Mouse (Mus musculus) megakaryocyte-erythroid progenitor cell, adult 5-6 weeks (primary cell): ENCODE data around the gene Vsx2. TPM values are rescaled to one million over a fixed set of nuclear protein-coding genes. Genes with fewer than 3 reads are reported as not detected.

Experiments used
- ATAC-seq: replicated peaks from 2 replicates; pipeline ENCODE4 v1.8.0; 2016; ENCODE audit warnings: mild to moderate bottlenecking, inconsistent platforms; ENCODE audit not compliant: severe bottlenecking, poor library complexity, low FRiP score, low TSS enrichment
- total RNA-seq, 2 experiments: library from RNA; stranded (forward) in 1 of 2; stranded (reverse) in 1 of 2; fragments of 200-1000, 215-1000 nt in 1 of 2; fragments of >200 nt in 1 of 2; fragmentation: Nextera tagmentation in 1 of 2; gene quantifications; 2 replicates each; pipeline ENCODE4 v1.2.3; 2014 to 2017

The Vsx2 gene
- total RNA-seq, 2 experiments from 2014 or later, result not detected

GRCm38 (mm10) chr12:84625116-84625515 is 55.6 kb downstream of the Vsx2 start:
- no peak for ATAC-seq

GRCm38 (mm10) chr12:84631867-84632266 is 62.3 kb downstream of the Vsx2 start:
- no peak for ATAC-seq

- ATAC-seq, result no peak
These were observed 70.7 kb downstream of the Vsx2 start for GRCm38 (mm10) chr12:84640253-84640652.

GRCm38 (mm10) chr12:84640654-84641053 is 71.1 kb downstream of the Vsx2 start, which contains the start of gene Vrtn:
Gene Vrtn (plus strand): TSS chr12:84641019.
- no peak for ATAC-seq

Other genes with a start within 250 kb of the Vsx2 start
- gene Coq6, start 208.1 kb upstream of the Vsx2 start, total RNA-seq (2014; fragmentation: Nextera tagmentation), result 24.5 and 55.2 TPM in 2 replicates
- 24.3 and 40.0 TPM in 2 replicates for gene Coq6, start 208.1 kb upstream of the Vsx2 start, total RNA-seq (2017)
- gene Fam161b, start 207.9 kb upstream of the Vsx2 start, total RNA-seq (2014; fragmentation: Nextera tagmentation), result 3.3 and 7.8 TPM in 2 replicates
- 3.9 and 6.2 TPM in 2 replicates for gene Fam161b, start 207.9 kb upstream of the Vsx2 start, total RNA-seq (2017)
- gene Entpd5, start 160.7 kb upstream of the Vsx2 start, total RNA-seq (2014; fragmentation: Nextera tagmentation), result 11.8 and 13.6 TPM in 2 replicates
- gene Entpd5, start 160.7 kb upstream of the Vsx2 start, total RNA-seq (2017), result 14.5 and 26.4 TPM in 2 replicates
- gene Bbof1, start 160.7 kb upstream of the Vsx2 start, total RNA-seq (2014; fragmentation: Nextera tagmentation), result 1.1 and 2.0 TPM in 2 replicates
- gene Bbof1, start 160.7 kb upstream of the Vsx2 start, total RNA-seq (2017), result 4.5 and 7.6 TPM in 2 replicates
- 24.5 and 30.2 TPM in 2 replicates for gene Rnf113a2, start 152.6 kb upstream of the Vsx2 start, total RNA-seq (2014; fragmentation: Nextera tagmentation)
- 34.9 and 35.0 TPM in 2 replicates for gene Rnf113a2, start 152.6 kb upstream of the Vsx2 start, total RNA-seq (2017)
- 7.5 and 11.2 TPM in 2 replicates for gene Aldh6a1, start 118.8 kb upstream of the Vsx2 start, total RNA-seq (2014; fragmentation: Nextera tagmentation)
- 7.0 and 11.3 TPM in 2 replicates for gene Aldh6a1, start 118.8 kb upstream of the Vsx2 start, total RNA-seq (2017)
- gene Lin52, start 118.3 kb upstream of the Vsx2 start, total RNA-seq (2014; fragmentation: Nextera tagmentation), result 17.0 and 20.2 TPM in 2 replicates
- gene Lin52, start 118.3 kb upstream of the Vsx2 start, total RNA-seq (2017), result 12.6 and 16.5 TPM in 2 replicates
- 6.9 and 9.9 TPM in 2 replicates for gene Abcd4, start 47.7 kb downstream of the Vsx2 start, total RNA-seq (2014; fragmentation: Nextera tagmentation)
- 4.5 and 6.0 TPM in 2 replicates for gene Abcd4, start 47.7 kb downstream of the Vsx2 start, total RNA-seq (2017)
- gene Vrtn, start 71.3 kb downstream of the Vsx2 start, total RNA-seq (2014; fragmentation: Nextera tagmentation), result not detected in 2 replicates
- not detected in 2 replicates for gene Vrtn, start 71.3 kb downstream of the Vsx2 start, total RNA-seq (2017)
- gene Syndig1l, start 129.1 kb downstream of the Vsx2 start, total RNA-seq (2014; fragmentation: Nextera tagmentation), result not detected in 2 replicates
- not detected in 2 replicates for gene Syndig1l, start 129.1 kb downstream of the Vsx2 start, total RNA-seq (2017)
- gene Npc2, start 203.4 kb downstream of the Vsx2 start, total RNA-seq (2014; fragmentation: Nextera tagmentation), result 50.9 and 53.2 TPM in 2 replicates
- gene Npc2, start 203.4 kb downstream of the Vsx2 start, total RNA-seq (2017), result 34.6 and 41.4 TPM in 2 replicates
- 178 and 198 TPM in 2 replicates for gene Isca2, start 203.5 kb downstream of the Vsx2 start, total RNA-seq (2014; fragmentation: Nextera tagmentation)
- gene Isca2, start 203.5 kb downstream of the Vsx2 start, total RNA-seq (2017), result 66.4 and 79.4 TPM in 2 replicates